Mouse (Mus musculus) natural killer cell, adult 2 months (primary cell): ENCODE results near the gene Spon1.

ENCODE experiments used
- DNase-seq, 2 experiments: peaks; one replicate each; pipeline ENCODE4 v3.0.0; 2022; ENCODE audit warnings: low spot score in 2 of 2

Gene Spon1

DNA sequence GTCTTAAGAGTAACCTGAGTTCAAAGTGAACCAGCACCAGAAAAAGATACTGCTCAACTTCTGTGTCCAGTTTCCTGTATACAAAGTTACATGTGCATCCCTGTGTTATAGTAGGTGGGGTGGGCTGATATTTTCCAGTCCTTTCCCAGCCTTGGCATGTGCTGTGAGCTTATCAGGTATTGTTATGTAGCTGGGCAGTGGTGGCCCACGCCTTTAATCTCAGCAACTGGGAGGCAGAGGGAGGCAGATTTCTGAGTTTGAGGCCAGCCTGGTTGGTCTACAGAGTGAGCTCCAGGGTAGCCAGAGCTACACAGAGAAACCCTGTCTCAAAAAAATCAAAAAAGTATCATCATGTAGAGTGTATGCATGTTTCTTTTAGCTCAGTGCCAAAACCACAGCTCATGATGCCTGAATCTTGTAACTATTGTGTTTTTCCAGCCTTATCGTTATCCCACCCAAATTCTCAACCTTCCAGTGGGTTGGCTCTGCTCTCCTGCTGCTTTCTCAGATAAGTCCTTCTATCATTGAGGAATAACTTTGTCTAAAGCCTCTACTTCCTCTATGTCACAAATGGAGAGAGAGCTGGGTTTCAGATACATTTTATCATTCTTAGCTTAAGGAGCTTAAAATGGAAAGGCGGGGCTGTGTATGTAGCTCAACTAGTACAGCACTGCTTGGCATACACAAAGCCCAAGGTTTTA is 137.5 kb downstream of the Spon1 start:
- DNase-seq: no peak

DNA sequence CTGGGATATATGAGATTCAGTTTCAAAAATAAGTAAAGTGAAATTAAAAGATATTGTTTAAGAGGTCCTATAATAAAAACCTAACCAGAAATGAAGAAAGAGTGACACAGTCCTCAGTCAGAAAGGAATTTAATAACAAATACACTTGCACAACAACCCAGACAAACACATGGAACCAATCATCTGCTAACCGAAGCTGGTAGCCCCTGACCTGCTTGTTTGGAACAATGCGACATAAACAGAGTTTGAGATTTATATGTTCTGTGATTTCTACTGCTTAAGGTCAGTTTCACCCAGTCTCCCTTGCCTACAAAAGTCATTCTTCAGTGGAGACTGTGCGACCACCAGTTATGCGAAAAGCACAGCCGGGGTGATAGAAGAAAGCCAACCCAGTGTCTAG is 138.1 kb downstream of the Spon1 start:
- no peak for DNase-seq

DNA sequence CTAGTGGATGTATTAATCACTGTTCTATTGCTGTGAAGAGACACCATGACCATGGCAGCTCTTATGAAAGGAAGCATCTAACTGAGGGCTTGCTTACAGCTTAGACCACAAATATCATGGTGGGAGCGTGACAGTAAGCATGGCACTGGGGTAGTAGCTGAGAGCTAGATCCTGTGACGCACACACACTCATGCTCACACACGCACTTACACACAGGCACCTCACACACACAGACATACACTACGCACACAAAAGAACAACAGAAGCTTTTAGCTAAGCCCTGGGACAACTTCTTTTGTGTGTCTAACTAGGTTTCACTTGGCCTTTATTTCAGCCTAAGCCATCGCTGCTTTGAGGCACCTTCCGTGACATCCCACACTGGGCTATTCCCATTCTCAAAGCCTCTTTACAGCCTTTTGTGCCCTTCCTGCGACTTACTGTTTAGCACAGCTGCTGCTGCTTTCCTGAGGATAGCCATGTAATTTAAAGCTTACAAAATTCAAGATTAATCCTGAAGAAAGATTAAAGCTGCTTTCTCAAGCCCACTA is 138.6 kb downstream of the Spon1 start:
- no peak for DNase-seq

DNA sequence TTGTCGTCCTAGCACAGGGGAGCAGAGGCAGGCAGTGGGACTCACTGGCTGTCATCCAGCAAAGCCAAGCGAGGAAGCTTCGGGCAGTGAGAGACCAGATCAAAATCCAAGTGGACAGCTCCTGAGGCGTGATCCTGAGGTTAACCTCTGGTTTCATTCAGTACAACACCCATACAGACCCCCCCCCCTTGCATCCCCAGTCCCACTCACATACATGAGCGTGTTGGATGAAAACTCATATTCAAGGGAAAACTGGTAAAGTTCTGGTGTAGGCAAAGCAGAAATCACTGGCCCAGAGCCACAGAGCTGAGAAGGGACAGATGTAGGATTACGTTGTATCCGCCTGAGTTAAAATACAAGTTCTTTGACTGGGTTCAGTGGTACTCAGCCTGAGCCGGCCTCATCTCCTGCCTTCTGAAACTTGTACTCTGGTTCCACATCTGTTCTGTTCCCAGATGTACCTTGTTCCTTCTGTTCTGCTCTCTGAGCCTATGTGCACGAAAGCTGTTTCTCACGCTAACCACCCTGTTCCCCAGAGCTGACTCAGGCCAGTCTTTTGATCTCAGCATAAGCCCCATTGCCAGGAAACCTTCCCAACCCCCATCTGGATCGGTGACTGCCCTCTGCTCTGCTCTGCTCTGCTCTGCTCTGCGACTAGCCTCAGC is 143.5 kb downstream of the Spon1 start:
- no peak for DNase-seq

DNA sequence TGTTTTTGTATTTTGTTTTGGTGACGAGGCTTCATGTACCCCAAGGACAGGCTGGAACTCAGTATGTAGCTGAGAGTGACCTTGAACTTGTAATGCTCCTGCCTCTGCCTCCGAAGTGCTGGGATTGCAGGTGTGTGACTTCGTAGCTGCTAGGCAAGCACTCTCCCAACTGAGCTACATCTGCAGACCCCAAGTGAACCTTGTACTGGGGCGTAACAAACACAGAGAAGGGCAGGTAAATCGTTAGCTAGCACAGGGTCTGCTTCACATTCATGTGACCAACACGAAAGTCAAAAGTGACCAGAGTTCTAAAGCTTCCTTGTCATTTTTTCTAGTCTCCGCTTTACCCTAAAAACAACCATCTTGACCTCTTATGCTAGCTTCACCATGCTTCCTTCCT is 145.1 kb downstream of the Spon1 start:
- no peak for DNase-seq

DNA sequence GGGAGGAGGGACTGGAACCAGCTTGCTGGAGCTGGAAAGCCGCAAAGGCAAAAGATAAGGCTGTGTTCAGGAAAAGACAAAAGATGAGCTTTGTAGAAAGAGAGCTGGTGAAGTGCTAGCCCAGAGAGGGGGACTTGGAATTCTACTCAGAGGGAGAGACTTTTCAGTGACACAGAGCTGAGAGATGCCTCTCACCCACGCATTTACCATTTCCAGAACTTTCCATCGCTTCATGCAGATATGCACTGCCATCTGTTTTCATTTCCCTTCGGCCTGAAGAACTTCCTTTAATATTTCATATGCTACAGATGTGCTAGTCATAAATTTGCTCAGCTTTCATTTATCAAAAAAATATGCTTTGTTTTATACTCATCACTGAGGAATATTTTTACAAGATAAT is 150.1 kb downstream of the Spon1 start:
- DNase-seq: no peak

DNA sequence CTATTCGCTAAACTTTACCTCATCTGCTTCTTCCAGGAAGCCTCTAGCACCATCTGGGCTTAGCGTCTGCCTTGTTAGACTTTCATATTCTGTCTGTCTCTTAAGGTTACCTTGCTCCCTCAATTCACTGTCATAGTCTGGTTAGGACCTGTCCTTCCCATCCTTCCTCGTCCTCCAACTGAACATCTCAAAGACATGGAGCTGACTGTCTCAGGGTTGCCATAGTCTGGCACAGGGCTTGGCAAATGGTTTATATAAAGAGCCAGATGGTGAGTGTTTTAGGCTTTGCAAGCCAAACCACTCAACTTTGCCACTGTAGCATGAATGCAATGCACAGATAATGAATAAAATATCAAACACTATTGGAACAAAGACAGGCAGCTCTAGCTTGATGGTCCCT is 153.1 kb downstream of the Spon1 start:
- DNase-seq: no peak

DNA sequence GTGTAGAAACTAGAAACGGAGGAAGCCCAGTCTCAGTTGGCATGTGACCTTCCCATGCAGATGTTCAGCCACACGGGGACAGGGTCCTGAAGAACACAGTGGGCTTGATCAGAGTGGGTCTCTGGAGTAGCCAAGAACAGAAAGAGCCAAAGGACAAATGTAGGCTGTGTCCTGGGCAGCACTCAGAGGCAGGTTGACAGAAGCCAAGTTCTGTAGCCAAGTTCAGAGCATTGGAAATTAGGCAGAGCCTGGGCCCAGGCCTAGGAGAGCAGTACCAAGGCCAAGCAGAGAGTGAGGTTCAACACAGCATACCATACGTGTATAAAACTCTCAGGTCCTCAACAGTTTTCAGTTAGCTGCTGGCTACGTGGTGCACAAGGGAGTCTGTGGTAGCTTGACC is 153.7 kb downstream of the Spon1 start:
- no peak for DNase-seq

DNA sequence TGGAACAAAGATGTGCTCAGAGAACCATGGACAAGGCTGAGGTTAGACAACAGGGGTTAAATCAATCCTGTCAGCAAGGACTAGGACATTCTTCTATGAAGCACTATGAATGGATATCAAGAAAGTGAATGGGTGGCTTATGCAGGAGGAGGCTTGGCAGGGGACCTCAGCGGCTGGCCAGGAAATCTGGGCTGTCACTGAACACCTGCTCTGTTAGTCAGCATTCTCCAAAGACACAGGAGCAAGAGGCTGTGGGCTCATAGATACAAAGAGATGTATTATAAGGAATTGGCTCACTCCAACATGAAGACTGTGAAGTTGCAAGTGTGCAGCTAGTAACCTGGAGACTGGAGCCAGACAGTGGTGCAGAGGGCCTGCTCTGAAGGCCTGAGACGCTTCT is 154.3 kb downstream of the Spon1 start:
- DNase-seq: no peak

DNA sequence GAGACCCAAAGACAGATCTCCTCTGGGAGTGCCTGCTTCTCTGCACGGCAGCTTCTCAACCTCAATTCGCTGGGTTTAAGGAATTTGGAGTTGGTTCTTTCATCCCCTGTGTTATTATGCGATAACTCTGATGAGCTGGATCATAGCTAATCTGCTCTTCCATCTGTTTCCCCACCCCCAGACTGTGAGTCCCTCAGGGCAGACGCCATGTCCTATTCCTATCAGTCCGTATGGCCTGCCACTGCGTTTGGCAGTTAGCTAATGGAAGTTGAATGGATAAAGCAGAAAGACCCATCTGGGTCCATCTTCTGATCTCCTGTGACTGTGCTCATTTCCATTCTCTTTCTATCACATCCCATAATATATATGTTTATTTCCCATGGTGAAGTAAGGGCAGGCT is 158.8 kb downstream of the Spon1 start:
- DNase-seq: no peak

DNA sequence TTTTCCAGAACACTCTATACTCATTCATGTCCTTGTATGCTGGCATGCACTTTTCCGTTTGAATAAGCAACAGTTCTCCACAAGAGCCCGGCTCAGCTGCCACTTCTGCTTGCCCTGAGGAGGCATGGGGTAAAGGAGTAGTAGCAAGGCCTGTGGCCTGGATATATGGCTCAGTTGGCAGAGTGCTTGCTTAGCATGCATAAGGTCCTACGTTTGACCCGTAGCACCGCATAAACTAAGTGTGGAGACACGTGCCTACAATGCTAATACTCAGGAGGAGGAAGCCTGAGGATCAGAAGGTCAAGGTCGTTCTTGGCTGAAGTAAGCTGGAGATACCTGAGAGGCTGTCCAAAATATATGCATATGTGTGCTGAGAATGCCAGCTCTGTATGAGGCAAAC is 185.1 kb downstream of the Spon1 start:
- DNase-seq: no peak

DNA sequence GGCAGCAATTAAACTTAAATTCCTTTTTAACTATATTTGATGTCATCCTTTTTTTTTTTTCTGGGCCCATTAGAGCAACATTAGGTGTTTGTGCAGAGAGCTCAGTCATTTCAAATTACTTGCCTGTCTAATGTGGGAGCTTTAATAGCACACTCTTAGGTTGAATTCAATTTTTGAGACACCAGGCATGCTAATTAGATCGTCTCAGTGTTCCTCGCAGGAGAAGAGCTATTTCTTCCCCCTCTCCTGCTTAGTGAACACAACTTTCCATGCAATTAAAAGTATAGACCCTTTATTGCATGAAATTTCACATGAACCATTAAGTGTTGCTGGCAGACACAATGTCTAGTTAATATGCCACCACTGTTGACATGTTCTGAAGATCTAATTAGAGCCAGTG is 189.6 kb downstream of the Spon1 start:
- no peak for DNase-seq

DNA sequence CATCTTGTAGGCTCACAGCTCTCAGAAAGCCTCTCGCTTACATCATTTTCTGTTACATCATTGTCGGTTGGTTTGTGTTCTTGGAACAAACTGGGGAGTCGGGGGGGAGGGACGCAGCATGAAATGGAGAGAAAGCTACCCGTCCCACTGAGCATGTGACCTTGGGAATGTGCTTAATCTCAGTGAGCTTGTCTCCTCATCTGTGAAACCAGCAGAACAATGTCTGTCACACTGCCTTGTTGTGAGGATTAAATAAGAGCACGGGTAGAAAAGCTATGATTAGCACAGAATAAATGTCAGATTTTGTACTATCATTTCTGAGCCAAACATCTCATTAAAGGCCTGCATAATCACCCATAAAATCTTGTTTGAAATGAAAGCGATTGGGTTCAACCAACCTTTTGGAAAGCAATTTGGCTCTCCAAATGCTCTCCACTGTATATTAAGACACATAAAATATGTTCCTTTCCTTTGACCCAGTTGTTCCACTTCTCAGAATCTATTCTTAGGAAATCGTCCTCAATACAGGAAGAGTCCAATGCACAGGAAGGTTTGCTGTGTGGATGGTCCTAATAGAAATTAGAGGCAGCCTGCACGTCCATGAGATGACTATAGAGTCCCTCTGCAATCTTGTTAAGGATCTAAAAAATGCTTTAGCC is 195.2 kb downstream of the Spon1 start:
- DNase-seq: no peak

DNA sequence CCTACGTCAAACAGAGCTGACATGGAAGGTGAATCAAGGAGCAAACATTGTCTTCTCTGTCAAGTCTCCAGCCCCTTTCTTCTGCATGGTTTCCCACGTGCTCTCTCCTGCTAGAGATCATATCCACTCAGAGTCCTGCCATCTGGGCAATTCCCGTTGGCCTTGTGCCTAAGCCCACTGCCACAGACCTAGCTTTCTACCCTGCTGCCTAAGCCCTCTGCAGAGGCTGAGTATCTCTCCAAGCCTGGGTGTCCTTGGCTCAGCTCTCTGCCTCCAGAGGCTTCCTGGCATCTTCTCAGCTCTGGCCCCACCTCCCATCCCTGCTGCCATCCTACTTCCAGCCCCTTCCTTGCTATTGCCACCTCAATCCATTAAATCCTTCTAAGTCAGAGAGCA is 195.7 kb downstream of the Spon1 start:
- no peak for DNase-seq

DNA sequence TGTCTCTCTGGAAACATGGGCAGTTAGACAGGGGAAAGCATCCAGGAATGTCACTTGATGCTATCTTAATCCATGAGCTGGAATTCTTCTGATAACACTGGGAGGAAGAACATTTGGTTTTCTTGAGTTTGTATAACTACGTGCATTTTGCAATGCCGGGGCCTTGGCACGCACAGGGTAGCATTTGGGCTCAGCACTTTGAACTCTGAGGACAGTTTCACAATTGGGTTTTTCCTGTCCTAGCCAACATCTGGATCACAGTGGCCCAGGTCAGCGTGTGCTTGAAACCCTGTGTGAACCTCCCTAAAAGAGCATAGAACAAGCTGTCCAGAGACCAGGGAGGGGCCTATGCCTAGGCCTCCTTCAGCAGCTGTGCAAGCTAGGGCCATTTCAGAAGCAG is 196.3 kb downstream of the Spon1 start:
- DNase-seq: no peak

DNA sequence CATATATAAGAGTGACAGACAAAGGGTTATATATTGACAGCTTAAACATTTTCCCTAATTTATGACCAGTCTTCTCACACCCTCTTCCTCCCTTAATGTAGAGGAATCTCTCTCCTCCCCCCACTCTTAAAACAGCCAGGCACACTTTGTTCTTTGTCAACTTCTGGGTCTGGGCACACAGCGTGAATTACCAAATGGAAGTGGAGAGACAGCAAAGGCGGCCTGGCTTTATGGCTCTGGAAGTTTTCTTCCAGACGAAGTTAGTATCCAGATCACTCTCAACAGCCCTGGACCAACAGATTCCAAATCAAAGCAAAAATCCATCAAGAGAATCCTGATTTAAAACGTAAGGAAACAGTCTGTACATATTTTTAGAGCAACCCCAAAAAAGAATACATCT is 198.0 kb downstream of the Spon1 start:
- DNase-seq: no peak

DNA sequence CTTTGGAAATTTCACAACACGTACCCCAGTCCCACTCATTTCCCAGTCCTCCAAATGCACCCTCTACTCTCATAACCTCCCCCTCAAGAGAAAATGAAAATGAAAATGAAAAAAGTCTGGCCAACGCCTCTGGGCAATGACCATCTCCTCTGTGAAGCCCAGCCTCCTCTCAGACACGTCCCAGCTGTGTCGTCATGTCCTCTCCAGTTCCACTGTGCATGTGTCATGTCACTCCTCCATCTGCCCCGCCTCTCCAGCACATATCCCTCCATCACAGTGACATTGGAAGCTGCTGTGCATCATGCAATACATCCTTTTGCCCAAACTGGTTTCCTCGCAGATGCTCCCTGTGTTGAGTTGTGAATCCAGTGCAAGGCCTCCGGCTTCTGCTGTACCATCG is 199.8 kb downstream of the Spon1 start:
- DNase-seq: no peak

DNA sequence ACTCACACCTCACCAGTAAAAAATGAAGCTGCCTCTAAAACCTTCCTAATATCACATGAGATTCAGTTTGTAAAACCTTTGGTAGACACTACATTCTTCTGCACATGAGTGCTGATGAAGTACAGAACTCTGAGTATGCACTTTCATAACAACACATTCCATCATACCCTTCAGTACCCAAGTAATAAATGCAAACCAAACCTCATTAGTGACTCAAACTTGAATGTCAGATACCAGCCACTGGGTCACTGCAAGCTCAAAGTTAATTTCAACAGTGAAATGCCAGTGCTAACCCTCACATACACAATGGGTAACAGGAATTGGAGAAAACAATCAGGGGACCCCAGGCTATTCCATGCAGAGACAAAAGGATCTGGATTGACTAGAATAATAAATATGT is 203.4 kb downstream of the Spon1 start:
- DNase-seq: no peak

DNA sequence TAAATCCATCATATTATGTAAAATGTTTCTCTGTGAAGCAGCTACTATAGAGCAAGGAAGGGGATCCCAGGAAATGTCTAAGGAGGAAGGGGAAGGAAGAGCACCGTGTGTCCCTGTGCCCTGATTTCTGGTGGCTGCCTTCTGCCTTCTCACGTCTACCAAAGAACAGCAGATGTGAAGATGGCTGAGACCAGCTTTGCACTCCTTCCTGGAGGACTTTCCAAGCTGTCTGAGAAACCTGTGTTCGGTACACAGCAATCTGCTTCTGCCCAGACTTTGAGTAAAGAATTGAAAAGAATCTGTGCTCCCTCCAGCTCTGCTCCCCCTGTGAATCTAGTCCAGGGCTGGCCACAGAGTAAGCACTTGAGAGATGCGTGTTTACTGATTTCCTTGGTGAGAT is 206.7 kb downstream of the Spon1 start:
- no peak for DNase-seq

DNA sequence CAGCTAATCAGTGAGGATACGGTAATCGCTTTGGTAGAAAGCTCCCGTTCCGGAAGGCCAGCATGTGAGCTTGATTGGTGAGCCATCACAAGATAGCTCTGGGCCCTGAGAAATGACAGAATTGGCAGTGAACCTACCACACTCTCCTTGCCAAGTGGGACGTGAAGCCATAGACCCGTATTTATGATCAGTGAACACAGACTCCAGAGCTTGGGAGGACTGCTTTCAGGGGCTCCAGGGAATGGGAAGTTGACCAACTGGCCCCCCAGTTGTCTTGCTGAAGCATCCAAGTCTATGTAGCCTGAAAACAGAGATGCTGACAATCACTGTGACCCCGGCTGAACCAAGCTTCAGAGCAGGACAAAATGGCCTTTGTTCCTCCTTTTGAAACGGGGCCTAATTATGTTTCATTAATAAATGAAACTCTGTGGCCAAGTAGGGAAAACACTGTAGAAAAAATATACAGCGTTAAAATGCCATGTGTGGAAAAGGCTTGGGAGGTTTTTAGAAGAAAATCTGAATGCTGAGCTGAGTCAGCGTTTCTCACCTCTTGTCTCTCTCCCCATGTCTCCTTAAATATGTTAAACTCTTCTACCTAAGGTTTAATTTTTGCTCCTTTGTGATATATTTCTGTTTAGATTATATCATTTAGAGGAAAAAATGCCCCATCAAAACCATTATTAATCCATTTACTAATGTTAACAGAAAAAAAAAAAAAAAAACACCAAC is 220.8 kb downstream of the Spon1 start:
- DNase-seq: no peak

DNA sequence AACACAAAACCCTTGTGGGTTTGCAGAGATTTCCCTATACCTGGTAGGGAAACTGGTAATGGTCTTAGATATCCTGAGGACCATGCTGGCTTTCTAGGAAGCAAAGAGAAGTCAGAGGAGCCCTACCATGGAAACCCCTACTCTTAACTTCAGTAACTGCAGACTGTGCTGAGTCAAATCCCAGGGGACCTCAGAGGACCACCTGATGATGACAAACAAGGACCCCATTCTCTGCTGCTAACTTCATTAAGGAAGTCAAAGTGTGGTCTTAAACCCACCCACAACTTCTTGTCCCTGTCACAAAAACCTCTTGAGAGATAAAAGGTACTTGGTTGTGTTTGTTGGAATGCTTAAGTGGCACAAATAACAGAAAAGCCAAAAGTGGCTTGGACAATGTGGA is 222.4 kb downstream of the Spon1 start:
- DNase-seq: no peak

DNA sequence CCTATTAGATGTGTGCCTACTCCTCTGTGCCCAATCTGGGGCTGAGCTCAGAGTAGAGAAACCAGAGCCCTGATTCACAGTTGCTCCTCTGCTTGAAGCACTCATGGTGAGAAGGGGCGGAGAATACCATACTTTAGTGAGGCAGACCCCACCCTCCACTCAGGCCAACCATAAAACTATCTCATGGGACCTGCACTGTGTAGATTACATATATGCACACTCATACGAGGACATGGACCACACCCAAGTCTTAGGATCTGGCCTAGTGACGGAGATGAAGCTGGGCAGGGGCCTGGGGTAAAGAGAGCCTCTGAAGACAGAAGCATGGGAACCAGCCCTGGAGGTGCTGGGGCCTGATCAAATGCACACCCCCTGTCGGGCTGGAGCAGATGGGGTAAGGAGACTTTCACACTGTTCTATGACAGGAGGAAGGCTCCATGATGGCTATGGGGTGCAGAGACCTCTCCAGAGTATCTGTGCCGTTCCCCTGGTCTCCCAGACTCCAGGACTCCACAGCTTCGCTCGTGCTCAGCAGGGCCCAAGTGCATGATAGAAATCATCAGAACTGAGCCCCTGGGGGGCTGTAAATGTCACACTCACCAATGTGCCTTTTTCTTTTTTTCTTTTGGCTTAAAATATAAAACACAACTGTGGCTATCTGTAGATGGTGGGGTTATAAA is 232.0 kb downstream of the Spon1 start:
- no peak for DNase-seq
